In the genomic region with DNA sequence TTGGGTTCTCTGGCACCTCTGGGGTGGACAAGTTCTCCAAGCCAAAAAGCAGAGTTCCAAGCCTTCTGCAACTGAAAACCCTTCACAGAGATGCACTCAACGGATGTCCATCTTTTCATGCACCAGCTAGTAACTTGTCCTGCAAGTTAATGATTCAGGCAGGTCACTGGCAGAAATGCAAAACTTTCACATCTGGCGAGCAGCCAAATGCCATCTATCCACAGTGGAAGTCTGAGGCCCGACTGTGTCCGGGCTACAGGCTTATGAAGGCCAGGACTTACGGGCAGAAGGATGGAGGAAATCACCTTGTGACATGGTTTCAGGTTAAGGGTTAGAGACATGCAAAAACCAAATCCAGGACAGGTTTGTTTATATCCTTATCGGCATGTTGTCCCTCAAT, we compare ENCODE assay signal across 18 mouse cellular contexts.
A peak's percentile ranks its signal among the peaks of the same experiment; 100 is the strongest.
DNase-seq lines count a peak whose midpoint lies in the region; ATAC-seq and TF ChIP-seq lines count a peak whose summit lies in the region.
"Had no signal": no experiment of that assay in that cellular context is flagged by ENCODE, and none has a peak within 500 bp of the region (broad histone marks: within the 10 kb centered on the region; RNA-seq: fewer than 3 reads in every experiment).

No protein-coding gene starts in this region.

- H3K4me2 ChIP-seq in lung, embryonic 14.5 days = no peak overlapping the region
- no peak overlapping the region for H3K4me2 ChIP-seq in kidney, postnatal 0 days (ENCODE audit: low read length)
- H3K4me2 ChIP-seq: midbrain, embryonic 13.5 days had no signal

- H3K36me3 ChIP-seq in lung, embryonic 14.5 days (ENCODE audit: insufficient read depth) = no peaks in the 10 kb centered on the region
- H3K36me3 ChIP-seq in kidney, adult 2 months (ENCODE audit: control insufficient read depth, insufficient read depth, low read length) = no peaks in the 10 kb centered on the region
- no peaks in the 10 kb centered on the region for H3K36me3 ChIP-seq in kidney, postnatal 0 days (ENCODE audit: insufficient read depth, low read length)
- H3K36me3 ChIP-seq: midbrain, embryonic 13.5 days had no signal

- 55% methylated on average over 6 of the region's 6 CpGs for WGBS in lung, embryonic 14.5 days
- 21% methylated on average over 6 of the region's 6 CpGs for WGBS in kidney, adult 2 months
- 50% methylated on average over 6 of the region's 6 CpGs for WGBS in kidney, postnatal 0 days

- no peak overlapping the region for H3K27ac ChIP-seq in lung, embryonic 14.5 days (ENCODE audit: low read depth)
- peak overlapping the region; percentile 91 for H3K27ac ChIP-seq in kidney, adult 2 months (ENCODE audit: insufficient read depth, low read depth, low read length)
- H3K27ac ChIP-seq in kidney, postnatal 0 days = no peak overlapping the region
- H3K27ac ChIP-seq: embryonic facial prominence, embryonic 10.5 days; heart, embryonic 10.5 days; hindbrain, embryonic 10.5 days; liver, embryonic 14.5 days; midbrain, embryonic 13.5 days had no signal

- peak; percentile 40 to 57 for DNase-seq in cerebellum, postnatal 10 days
- DNase-seq in cerebellum, postnatal 36 days = no peak
- DNase-seq in lung, embryonic 14.5 days = peak; percentile 53
- DNase-seq in lung, adult 18-20 months = no peak
- peak; percentile 94 for DNase-seq in kidney, adult 2 months
- peak; percentile 19 for DNase-seq in kidney, postnatal 0 days (ENCODE audit: low spot score)
- DNase-seq in yolk sac, embryonic 10.5 days (ENCODE audit: low spot score) = no peak
- DNase-seq: B cell, adult 2 months; cerebellum, adult 2 months; layer of hippocampus, postnatal 36 days; lung, postnatal 10 days had no signal

- no peaks in the 10 kb centered on the region; the same call in 1 of the 2 replicates for H3K9me3 ChIP-seq in lung, embryonic 14.5 days (ENCODE audit: low read depth, low read length)
- H3K9me3 ChIP-seq in kidney, postnatal 0 days (replicated peaks; ENCODE audit: low read length) = no peaks in the 10 kb centered on the region
- H3K9me3 ChIP-seq: heart, embryonic 10.5 days; midbrain, embryonic 13.5 days had no signal

- H3K9ac ChIP-seq in lung, embryonic 14.5 days = no peak overlapping the region
- no peak overlapping the region for H3K9ac ChIP-seq in kidney, postnatal 0 days (ENCODE audit: low read depth, low read length)
- H3K9ac ChIP-seq: liver, embryonic 14.5 days; midbrain, embryonic 13.5 days had no signal

- no peak for ATAC-seq in lung, embryonic 14.5 days (ENCODE audit: insufficient read depth)
- no peak for ATAC-seq in kidney, postnatal 0 days (replicated peaks; ENCODE audit: low FRiP score, low read depth)
- no peak for ATAC-seq in monocyte, adult 5-6 weeks (replicated peaks; ENCODE audit: insufficient number of reproducible peaks, low FRiP score, low TSS enrichment, poor library complexity, severe bottlenecking)
- ATAC-seq: midbrain, embryonic 13.5 days had no signal

- no peaks in the 10 kb centered on the region for H3K27me3 ChIP-seq in lung, embryonic 14.5 days (ENCODE audit: insufficient read depth, low read length)
- no peaks in the 10 kb centered on the region for H3K27me3 ChIP-seq in kidney, adult 2 months (replicated peaks; ENCODE audit: control insufficient read depth, insufficient read depth, low read length)
- no peaks in the 10 kb centered on the region for H3K27me3 ChIP-seq in kidney, postnatal 0 days (ENCODE audit: insufficient read depth, low read length)
- H3K27me3 ChIP-seq: midbrain, embryonic 13.5 days had no signal

- no peak for TF ChIP-seq CTCF in lung, embryonic 14.5 days (IDR thresholded peaks at IDR 0.05; ENCODE audit: low read depth)
- TF ChIP-seq CTCF in kidney, adult 2 months (conservative IDR thresholded peaks at IDR 0.05; ENCODE audit: insufficient read depth, insufficient read length, low read depth, low read length) = no peak
- TF ChIP-seq CTCF in kidney, postnatal 0 days (IDR thresholded peaks at IDR 0.05; ENCODE audit: low read depth) = no peak

- no peak overlapping the region for H3K4me3 ChIP-seq in lung, embryonic 14.5 days (ENCODE audit: low read depth, low read length)
- H3K4me3 ChIP-seq in kidney, adult 2 months (ENCODE audit: insufficient read depth, low read depth, low read length) = no peak overlapping the region
- no peak overlapping the region for H3K4me3 ChIP-seq in kidney, postnatal 0 days (replicated peaks; ENCODE audit: low read depth, low read length)
- H3K4me3 ChIP-seq: embryonic facial prominence, embryonic 10.5 days; heart, embryonic 10.5 days; hindbrain, embryonic 10.5 days; midbrain, embryonic 13.5 days; myocyte had no signal

- TF ChIP-seq POLR2A in kidney, adult 2 months (IDR thresholded peaks at IDR 0.05; ENCODE audit: low read depth, low read length) = no peak

- H3K4me1 ChIP-seq in lung, embryonic 14.5 days (ENCODE audit: insufficient read depth) = peaks cover 4% of the 10 kb centered on the region; the same call in 1 of the 2 replicates
- H3K4me1 ChIP-seq in kidney, adult 2 months (ENCODE audit: control insufficient read depth, insufficient read depth, low read length) = peaks cover 10% of the 10 kb centered on the region; the same call in 1 of the 2 replicates
- no peaks in the 10 kb centered on the region for H3K4me1 ChIP-seq in kidney, postnatal 0 days (replicated peaks; ENCODE audit: insufficient read depth, low read length)

Comparison
In these comparisons a context has a peak if more than half of its experiments do, and no peak if none do; other contexts are left out.
1. DNase-seq: peak in cerebellum, postnatal 10 days (2 of 2), lung, embryonic 14.5 days (single experiment), kidney, adult 2 months (single experiment) and kidney, postnatal 0 days (single experiment); none in cerebellum, postnatal 36 days (0 of 2), lung, adult 18-20 months (0 of 2) and yolk sac, embryonic 10.5 days (single experiment).